Mouse (Mus musculus) layer of hippocampus, adult 6 months (tissue): ENCODE results near the gene Ltbp3. TPM values are rescaled to one million over a fixed set of nuclear protein-coding genes. Genes with fewer than 3 reads are reported as not detected.

Experiments
- long read RNA-seq, 2 experiments: library from polyadenylated mRNA; unstranded; transcript quantifications; one replicate each; pipeline ENCODE4 v2.0.0; 2019 to 2020
- polyA plus RNA-seq: library from polyadenylated mRNA; unstranded; fragments of <200 nt; fragmentation: Nextera tagmentation; gene quantifications from 2 replicates; pipeline ENCODE4 v1.2.3, GENCODE M21; 2021

The Ltbp3 gene
- polyA plus RNA-seq = 2.5 and 4.3 TPM in 2 replicates
- long read RNA-seq, experiment 1, partial matches to known transcripts = 6 of 6 reads
- long read RNA-seq, experiment 1, other reads (novel, unspliced or antisense) = 0 of 6 reads
- long read RNA-seq, experiment 2, partial matches to known transcripts = 5 of 8 reads
- long read RNA-seq, experiment 2, other reads (novel, unspliced or antisense) = 3 of 8 reads

GRCm38 (mm10) chr19:5740320-5741317, at the start of gene Ltbp3:
Gene Ltbp3, plus strand, starts transcription at chr19:5740904.

GRCm38 (mm10) chr19:5704163-5704800, 36.4 kb upstream of the Ltbp3 start, which contains the start of gene Kcnk7:
Gene Kcnk7, plus strand, starts transcription at chr19:5704367.

GRCm38 (mm10) chr19:5725767-5726515, 14.8 kb upstream of the Ltbp3 start, which contains the start of gene Ehbp1l1:
Gene Ehbp1l1, minus strand, starts transcription at chr19:5726317.

GRCm38 (mm10) chr19:5729444-5729815, 11.3 kb upstream of the Ltbp3 start, which contains the start of gene Fam89b:
Gene Fam89b, minus strand, starts transcription at chr19:5729653.

GRCm38 (mm10) chr19:5770925-5771860, 30.5 kb downstream of the Ltbp3 start, which contains the start of gene Scyl1:
Gene Scyl1, minus strand, starts transcription at chr19:5771419.

Other genes starting within 250 kb of the Ltbp3 start
- not detected in 2 replicates for gene 1700020D05Rik, start 237.1 kb upstream of the Ltbp3 start, polyA plus RNA-seq
- gene Snx32, start 230.4 kb upstream of the Ltbp3 start, polyA plus RNA-seq = 50.6 and 51.6 TPM in 2 replicates
- not detected in 2 replicates for gene Ovol1, start 180.3 kb upstream of the Ltbp3 start, polyA plus RNA-seq
- 2.8 and 5.1 TPM in 2 replicates for gene Ap5b1, start 172.9 kb upstream of the Ltbp3 start, polyA plus RNA-seq
- gene Rnaseh2c, start 139.0 kb upstream of the Ltbp3 start, polyA plus RNA-seq = 47.4 and 53.5 TPM in 2 replicates
- 41.3 and 45.1 TPM in 2 replicates for gene Kat5, start 130.7 kb upstream of the Ltbp3 start, polyA plus RNA-seq
- 9.2 and 14.8 TPM in 2 replicates for gene Rela, start 103.4 kb upstream of the Ltbp3 start, polyA plus RNA-seq
- gene Sipa1, start 77.2 kb upstream of the Ltbp3 start, polyA plus RNA-seq = 7.2 and 9.3 TPM in 2 replicates
- gene Map3k11, start 52.2 kb upstream of the Ltbp3 start, polyA plus RNA-seq = 6.1 and 6.9 TPM in 2 replicates
- 6.7 and 8.1 TPM in 2 replicates for gene Pcnx3, start 52.0 kb upstream of the Ltbp3 start, polyA plus RNA-seq
- gene Kcnk7, start 36.5 kb upstream of the Ltbp3 start, polyA plus RNA-seq = 0.65 and 0.82 TPM in 2 replicates
- gene Ehbp1l1, start 14.6 kb upstream of the Ltbp3 start, polyA plus RNA-seq = 9.6 and 11.4 TPM in 2 replicates
- gene Fam89b, start 11.3 kb upstream of the Ltbp3 start, polyA plus RNA-seq = 13.9 and 17.1 TPM in 2 replicates
- gene Scyl1, start 30.5 kb downstream of the Ltbp3 start, polyA plus RNA-seq = 53.3 and 62.2 TPM in 2 replicates
- gene Frmd8, start 134.4 kb downstream of the Ltbp3 start, polyA plus RNA-seq = 14.0 and 15.8 TPM in 2 replicates
- gene Slc25a45, start 136.9 kb downstream of the Ltbp3 start, polyA plus RNA-seq = 0.98 and 1.3 TPM in 2 replicates
- 0.85 and 0.88 TPM in 2 replicates for gene Tigd3, start 153.2 kb downstream of the Ltbp3 start, polyA plus RNA-seq
- gene Dpf2, start 172.1 kb downstream of the Ltbp3 start, polyA plus RNA-seq = 36.4 and 37.3 TPM in 2 replicates
- gene Cdc42ep2, start 183.9 kb downstream of the Ltbp3 start, polyA plus RNA-seq = 8.6 and 11.3 TPM in 2 replicates
- 2.8 and 2.9 TPM in 2 replicates for gene Pola2, start 223.3 kb downstream of the Ltbp3 start, polyA plus RNA-seq
- not detected in 2 replicates for gene Slc22a20, start 245.2 kb downstream of the Ltbp3 start, polyA plus RNA-seq